Mouse (Mus musculus) frontal cortex, adult 2 months (tissue): ENCODE measurements around the gene Zg16. TPM values are rescaled to one million over a fixed set of nuclear protein-coding genes. Genes with fewer than 3 reads are reported as not detected.

ENCODE experiments used
- DNase-seq, 2 experiments: peaks; one replicate each; pipeline ENCODE4 v3.0.0; 2022; ENCODE audit warnings: low spot score in 1 of 2; ENCODE audit errors: extremely low spot score in 1 of 2
- polyA plus RNA-seq: library from polyadenylated mRNA; depleted of rRNA; stranded (reverse); fragments of >200 nt; gene quantifications from 2 replicates; pipeline ENCODE4 v1.2.3, GENCODE M21; 2012

Zg16 gene
- polyA plus RNA-seq, 1 experiment = 0.16 TPM

- no peak for DNase-seq
Measured at GRCm38 (mm10) chr7:127022528-127023271, 64.4 kb downstream of the Zg16 start.

DNA sequence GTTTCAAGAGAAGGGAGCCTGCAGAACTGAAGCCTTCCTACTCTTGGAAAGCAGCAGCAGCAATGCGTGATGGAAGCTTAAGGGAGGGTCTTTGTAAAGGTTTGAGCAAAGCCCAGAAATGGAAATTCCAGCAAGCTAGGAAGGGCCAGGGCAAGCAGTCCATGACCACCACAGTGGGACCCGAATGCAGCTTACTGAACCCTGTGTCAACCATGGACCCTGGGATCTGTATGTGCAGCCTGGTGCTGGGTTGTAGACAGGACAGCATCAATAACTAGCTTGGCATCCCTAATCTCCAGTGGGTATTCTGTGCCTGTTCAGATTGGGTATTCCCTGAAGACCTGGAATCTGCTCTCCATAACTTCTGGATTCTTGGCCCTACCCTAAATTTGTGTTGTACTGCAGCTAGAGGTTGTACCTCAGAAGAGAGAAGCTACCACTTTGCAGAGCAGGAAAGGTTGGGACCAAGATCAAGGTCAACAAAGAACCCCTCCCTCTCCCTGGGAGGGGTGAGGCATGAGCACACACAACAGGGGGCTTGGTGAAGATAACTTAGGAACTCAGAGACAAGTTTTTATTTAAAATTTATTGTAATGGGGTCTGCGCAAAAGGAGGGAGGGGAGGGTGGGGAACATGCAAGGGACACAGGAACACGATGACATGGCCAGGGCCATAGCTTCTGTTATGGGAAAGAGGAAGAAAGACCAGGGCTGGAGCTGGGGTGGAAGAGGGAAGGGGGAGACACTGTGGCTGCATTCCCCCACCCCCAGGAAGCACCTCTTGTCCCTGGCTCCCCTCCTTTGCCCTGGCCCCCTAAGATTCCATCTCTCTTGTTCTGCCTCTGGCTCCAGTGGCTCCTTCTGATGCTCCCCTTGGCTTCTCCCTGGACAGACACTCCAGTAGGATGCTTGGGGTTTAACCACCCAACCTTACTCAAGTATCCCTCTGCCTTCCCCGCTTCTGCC is 65.3 kb downstream of the Zg16 start:
- no peak for DNase-seq

DNA sequence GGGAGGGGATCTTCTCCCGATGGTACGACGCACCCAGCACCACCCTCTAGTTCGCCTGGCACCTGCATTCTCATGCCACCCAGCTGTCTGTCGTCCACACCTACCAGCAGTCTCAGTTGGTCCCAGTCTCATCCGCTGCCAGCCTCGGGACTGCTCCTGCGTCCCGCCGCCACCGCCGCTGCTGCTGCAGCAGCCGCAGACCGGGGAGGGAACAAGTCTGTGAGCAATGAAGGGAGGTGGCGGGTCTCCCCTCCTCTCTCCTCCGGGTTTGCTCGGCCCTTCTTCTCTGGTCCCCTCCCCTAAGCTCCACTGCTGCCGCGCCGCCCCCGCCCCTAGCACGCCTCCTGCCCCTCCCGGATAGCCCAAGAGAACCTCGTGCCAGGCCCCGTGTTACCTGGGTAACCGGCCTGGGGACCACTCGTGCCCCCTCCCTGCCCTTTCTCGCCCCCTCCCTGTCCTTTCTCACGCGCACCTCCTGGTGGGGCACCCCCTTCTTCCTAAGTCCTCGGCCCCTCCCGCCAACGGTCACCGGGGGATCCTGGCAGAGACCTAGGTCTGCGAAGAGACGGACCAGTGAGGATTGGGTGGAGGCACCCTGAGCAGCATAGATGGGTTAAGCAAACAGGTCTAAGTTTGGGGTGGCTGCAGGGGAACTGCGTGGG is 66.1 kb downstream of the Zg16 start, which contains the start of the genes Gm42742 and Prrt2:
Gene Gm42742 (minus strand): TSS at position 197 of the 662 bp plus-strand sequence.
Gene Prrt2 (minus strand): TSS at position 311 of the 662 bp plus-strand sequence.
- DNase-seq = peak; percentile 51 to 74

GRCm38 (mm10) chr7:127020491-127020890 is 66.6 kb downstream of the Zg16 start:
- DNase-seq = no peak

GRCm38 (mm10) chr7:127020031-127020430 is 67.1 kb downstream of the Zg16 start:
- DNase-seq = no peak

- DNase-seq = no peak
Measured at GRCm38 (mm10) chr7:127019306-127019960, 67.7 kb downstream of the Zg16 start.

- DNase-seq = no peak
Measured at GRCm38 (mm10) chr7:127018416-127019305, 68.5 kb downstream of the Zg16 start.

- no peak for DNase-seq
Measured at GRCm38 (mm10) chr7:127017950-127018345, 69.2 kb downstream of the Zg16 start.

DNA sequence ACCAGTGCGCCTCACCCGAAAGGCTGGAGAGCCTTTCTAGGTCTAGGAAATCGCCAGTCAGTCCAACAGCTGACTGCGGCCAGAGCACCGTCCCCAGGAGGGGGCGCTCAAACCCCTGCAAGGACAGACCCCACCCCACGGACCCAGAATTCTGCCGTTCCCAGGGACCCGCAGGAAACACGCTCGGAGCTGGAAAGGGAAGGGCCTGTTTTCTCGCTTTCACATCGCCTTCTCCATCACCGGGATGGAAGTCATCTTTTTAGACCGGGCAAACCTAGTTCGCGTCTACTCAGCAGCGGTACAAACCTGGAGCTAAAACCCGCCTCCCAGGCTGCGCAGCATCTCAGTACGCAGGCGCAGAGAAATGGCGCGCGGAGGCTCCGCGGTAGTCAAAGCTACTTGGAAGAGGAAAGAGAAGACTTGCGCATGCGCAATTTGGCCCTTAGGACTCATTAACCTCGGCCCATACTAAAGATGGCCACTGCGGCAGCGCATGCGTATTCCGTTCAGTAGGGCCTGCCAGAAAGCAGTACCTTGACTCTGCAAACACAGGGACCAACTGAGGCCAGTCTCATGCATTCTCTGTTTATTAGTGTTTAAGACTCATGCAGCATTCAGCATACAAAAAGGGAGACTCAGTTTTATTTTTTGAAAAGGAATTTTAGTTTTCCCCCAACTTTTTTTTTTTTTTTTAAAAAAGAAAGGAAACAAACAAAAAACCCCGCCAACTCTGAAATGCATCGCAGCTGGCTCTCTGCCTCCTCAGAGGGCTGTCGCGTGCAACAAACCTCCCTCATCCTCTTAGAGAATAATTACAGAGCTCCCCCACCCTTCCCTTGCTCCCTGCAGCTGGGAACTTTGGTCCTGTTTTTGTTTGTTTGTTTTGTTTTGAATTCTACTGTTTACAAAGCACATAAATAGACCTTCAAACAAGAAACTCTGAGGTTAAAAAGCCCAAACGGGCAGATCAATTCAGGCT is 69.9 kb downstream of the Zg16 start, which contains the start of gene Pagr1a:
Gene Pagr1a (minus strand): TSS at position 382 of the 979 bp plus-strand sequence.
- DNase-seq = peak; percentile 96 to 99

GRCm38 (mm10) chr7:127016486-127016938 is 70.6 kb downstream of the Zg16 start:
- no peak for DNase-seq

GRCm38 (mm10) chr7:127016481-127016485 is 70.8 kb downstream of the Zg16 start, which contains the start of gene Pagr1b:
Pagr1b (minus strand) TSS chr7:127016484.
- no peak for DNase-seq

- DNase-seq = no peak
Measured at GRCm38 (mm10) chr7:127016081-127016480, 71.0 kb downstream of the Zg16 start.

DNA sequence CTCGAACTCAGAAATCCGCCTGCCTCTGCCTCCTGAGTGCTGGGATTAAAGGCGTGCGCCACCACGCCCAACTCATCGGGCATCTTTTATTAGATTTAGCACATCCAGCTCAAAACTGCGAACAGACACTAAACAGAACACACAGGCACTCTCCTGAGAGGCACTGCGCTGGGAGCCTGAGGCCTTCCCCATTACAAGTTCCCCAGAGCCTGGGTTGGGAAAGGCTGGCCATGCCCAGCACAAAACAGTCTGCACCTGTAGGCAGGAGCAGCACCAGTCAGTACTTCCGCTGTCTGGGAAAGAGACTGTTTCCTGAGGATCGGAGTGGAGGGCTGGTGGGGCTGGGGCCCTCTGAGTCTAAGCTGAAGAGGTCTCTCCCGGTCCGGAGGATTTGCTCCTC is 72.1 kb downstream of the Zg16 start:
- no peak for DNase-seq

DNA sequence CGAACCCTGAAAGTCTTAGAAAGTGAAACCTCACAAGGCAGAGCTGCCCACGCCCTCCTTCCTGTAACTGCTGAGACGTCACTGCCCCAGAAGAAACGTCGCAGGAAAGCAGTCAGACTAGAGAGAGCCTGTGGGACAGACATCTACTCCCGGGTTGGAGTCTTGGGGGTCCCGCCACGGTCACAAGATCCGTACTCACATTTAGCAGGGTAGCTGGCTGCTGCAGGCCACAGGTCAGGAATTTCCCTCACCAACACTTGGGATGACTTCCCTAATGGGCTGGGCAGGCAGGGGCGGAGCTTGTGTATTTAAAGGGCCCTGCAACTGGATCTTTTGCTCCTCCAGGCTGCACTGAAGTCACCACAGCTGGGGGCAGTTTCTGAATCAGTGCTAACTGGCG is 72.8 kb downstream of the Zg16 start, which contains the start of gene Mvp:
Gene Mvp (minus strand): TSS at position 302 of the 400 bp plus-strand sequence.
- DNase-seq = no peak

DNA sequence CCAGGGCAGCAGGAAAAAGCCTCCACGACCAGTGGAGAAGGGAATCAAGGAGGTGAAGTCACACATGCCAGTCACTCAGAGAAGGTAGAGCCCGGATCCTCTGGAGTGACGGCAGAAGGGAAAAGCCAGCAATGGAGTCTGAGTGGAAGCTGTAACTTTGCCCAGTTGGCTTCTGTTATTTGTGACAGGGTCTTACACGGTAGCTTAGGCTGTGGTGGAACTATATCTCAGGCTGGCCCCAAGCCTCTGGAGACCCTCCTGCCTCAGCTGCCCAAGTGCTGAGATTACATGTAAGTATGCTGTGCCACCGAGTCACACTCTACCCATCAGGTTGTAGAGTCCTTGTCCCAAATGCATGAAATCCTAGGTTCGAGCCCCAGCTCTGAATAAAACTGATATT is 73.7 kb downstream of the Zg16 start:
- no peak for DNase-seq

- DNase-seq = no peak
Measured at GRCm38 (mm10) chr7:127012845-127013244, 74.3 kb downstream of the Zg16 start.

GRCm38 (mm10) chr7:127012374-127012773 is 74.8 kb downstream of the Zg16 start:
- no peak for DNase-seq

DNA sequence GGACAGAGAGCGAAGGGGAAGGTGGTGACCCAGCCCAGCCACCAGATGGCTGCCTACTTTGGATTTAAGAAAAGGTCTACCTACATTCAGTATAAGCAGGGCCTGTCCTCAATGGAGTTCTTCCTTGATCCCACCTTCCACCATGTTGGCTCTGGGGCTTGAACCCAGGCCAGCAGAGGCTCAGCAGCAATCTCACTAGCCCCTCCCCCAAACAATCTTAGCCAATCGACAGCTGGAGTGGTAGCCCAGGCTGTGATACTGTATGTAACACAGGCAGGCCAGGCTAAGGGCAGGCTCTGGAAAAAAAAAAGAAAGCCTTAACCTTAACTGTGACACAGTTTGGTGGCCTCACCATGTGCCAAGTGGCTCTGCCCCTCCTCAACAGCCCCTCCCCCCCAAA is 75.4 kb downstream of the Zg16 start:
- no peak for DNase-seq

GRCm38 (mm10) chr7:127011051-127011450 is 76.1 kb downstream of the Zg16 start:
- DNase-seq = no peak
